Mouse (Mus musculus) c-Kit-positive CD71-positive TER-119-positive erythroid progenitor cells, embryonic 14.5 days (primary cell): ENCODE results near the gene Ttll2.
"Not testable (repeated sequence)": the region's sequence is repeated elsewhere in the genome, so short reads cannot be mapped to it uniquely, and the experiment has no call there.

Source experiments
- DNase-seq: peaks from one replicate; pipeline ENCODE4 v3.0.0-alpha.2; 2013; ENCODE audit warnings: low spot score

Ttll2 gene

GRCm38 (mm10) chr17:7360749-7361465 lies 8.4 kb upstream of the Ttll2 start:
- DNase-seq = not testable (repeated sequence)

GRCm38 (mm10) chr17:7359806-7360205 lies 7.3 kb upstream of the Ttll2 start:
- DNase-seq = not testable (repeated sequence)

DNA sequence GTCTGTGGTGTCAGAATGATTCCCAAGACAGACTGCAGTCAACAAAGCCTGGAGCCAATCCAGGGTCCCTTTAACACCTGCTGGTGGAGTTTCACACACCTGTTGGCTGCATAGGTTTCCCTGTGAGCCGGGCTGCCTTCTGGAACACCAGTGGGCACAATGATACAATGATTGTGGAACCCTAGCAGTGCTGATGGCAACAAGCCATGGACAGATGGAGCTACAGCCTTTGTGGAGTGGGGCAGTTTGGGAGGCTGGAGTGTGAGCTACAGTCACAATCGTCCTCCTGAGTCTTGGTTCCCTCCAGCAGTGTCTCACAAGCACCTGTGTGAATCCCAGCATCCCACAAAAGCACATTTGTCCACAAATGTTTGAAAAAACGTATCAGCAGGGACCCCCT lies 3.7 kb downstream of the Ttll2 start:
- not testable (repeated sequence) for DNase-seq

- not testable (repeated sequence) for DNase-seq
These were observed 15.1 kb downstream of the Ttll2 start for GRCm38 (mm10) chr17:7337381-7337780.

DNA sequence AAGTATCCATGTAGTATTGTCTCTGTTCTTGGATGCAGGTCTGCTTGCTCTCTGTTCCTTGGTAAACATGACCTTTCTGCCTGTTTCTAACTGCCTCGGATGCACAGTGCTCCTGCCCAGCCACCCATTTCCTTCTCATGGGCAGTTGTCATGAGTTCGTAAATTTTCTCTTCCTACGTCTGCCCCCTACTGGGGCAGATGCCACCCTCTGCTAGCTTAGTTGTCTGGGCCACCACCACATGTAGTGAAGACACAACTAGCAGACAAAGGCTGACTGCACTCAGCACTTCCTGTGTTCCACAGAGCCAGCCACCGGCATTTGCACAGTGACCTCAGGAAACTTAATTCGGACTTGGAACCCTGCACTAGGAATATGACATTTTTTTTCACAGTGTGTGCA lies 19.8 kb downstream of the Ttll2 start:
- not testable (repeated sequence) for DNase-seq

- not testable (repeated sequence) for DNase-seq
These were observed 26.1 kb downstream of the Ttll2 start for GRCm38 (mm10) chr17:7326415-7326814.

DNA sequence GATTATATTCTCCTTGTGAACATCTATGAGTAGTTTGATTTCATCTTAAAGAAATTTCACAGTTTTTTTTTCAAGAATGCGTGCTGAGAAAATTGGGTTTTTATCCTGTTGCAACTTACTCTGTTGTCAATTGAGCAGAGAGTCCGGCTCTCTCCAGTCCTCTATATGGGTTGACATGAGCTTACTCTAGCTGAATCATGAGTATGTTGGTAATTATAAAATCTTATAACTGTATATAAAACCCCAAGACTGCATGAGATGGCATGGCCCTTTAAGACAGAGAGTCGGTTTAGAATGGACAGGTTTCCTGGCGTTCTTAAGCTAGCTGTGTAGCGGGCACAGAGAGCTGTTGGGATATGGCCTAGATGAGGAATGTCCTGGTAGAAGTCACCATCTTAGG lies 28.1 kb downstream of the Ttll2 start, which contains the start of gene Tcp10a:
TSS of gene Tcp10a (plus strand) at position 301 of the 400 bp plus-strand sequence.
- DNase-seq = not testable (repeated sequence)

GRCm38 (mm10) chr17:7319789-7320188 lies 32.7 kb downstream of the Ttll2 start:
- DNase-seq = not testable (repeated sequence)

- DNase-seq = not testable (repeated sequence)
These were observed 36.7 kb downstream of the Ttll2 start for GRCm38 (mm10) chr17:7315693-7316382.

DNA sequence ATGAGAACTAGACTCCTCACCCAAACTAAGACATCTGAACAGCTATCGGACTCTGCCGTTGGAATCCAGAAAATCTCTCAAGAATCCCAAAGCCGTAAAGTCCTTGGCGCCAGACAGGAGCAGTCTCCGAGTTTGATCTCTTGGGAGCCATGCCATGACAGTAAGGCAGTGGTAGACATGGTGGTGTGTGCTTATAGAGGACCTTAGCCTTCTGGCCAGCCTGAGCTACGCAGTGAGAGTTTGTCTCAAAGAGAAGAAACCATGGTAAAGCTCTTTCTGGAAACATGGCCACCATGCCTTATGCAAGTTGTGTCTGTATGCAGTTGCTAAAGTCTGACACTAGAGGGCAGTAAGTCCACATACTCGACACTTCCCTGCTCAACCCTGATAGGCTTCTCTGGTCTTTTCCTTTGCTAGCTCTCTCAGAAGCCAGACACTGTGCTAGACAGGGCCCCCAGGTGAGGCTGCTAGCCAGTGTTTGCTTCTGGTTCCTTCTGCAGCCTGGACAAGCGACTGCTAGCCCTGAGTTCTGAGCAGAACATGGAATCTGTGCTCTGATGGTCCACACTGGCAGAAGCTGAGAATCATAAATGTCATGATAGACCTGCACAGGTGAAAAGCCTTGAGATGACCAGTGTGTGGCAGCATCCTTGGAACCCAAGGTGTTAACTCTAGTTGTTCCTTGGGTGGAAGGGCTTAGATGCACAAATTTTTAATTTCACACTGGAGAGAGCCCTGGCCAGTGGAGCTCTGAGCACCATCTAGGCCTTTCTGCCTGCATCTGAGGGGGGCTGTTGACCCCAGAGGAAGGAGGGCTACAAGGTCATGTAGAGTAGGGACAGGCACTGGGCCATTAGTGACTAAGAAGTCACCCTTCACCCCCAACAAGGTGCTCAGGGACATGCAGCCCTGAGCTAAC lies 46.0 kb downstream of the Ttll2 start:
- DNase-seq = not testable (repeated sequence)
